Comparison of ENCODE assay signal across 9 mouse cellular contexts in genomic region chr9:57644442-57644943, GRCm38 (mm10). TPM values are rescaled to one million over a fixed set of nuclear protein-coding genes. Genes with fewer than 3 reads are reported as not detected.
DNase-seq lines count a peak whose midpoint lies in the region; ATAC-seq and TF ChIP-seq lines count a peak whose summit lies in the region.
"Had no signal": no experiment of that assay in that cellular context is flagged by ENCODE, and none has a peak within 500 bp of the region (broad histone marks: within the 10 kb centered on the region; RNA-seq: fewer than 3 reads in every experiment).

No protein-coding gene starts in this region.

- H3K9me3 ChIP-seq in heart, embryonic 16.5 days (replicated peaks; ENCODE audit: control insufficient read depth, low read length): no peaks in the 10 kb centered on the region

- H3K4me2 ChIP-seq in heart, embryonic 16.5 days (ENCODE audit: low read depth, low read length): peak overlapping the region; percentile 88

- H3K27ac ChIP-seq in heart, embryonic 16.5 days (ENCODE audit: low read length): peak overlapping the region; percentile 96

- WGBS in lung, adult 2 months: 2% methylated on average over 18 of the region's 18 CpGs
- WGBS in heart, embryonic 16.5 days: 2% methylated on average over 18 of the region's 18 CpGs

- no peak for TF ChIP-seq CTCF in lung, adult 2 months (IDR thresholded peaks at IDR 0.05; ENCODE audit: insufficient read depth, low read length)

- H3K9ac ChIP-seq in heart, embryonic 16.5 days (ENCODE audit: low read length): peak overlapping the region; percentile 98

- peaks cover 25% of the 10 kb centered on the region for H3K4me1 ChIP-seq in lung, adult 2 months (ENCODE audit: control insufficient read depth, insufficient read depth, low read length)
- peaks cover 42% of the 10 kb centered on the region for H3K4me1 ChIP-seq in heart, embryonic 16.5 days (ENCODE audit: control insufficient read depth, insufficient read depth, low read length)

- H3K4me3 ChIP-seq in lung, adult 2 months (replicated peaks; ENCODE audit: extremely low read depth, low read depth, low read length): peak overlapping the region; percentile 93
- peak overlapping the region; percentile 85 for H3K4me3 ChIP-seq in heart, embryonic 16.5 days (ENCODE audit: low read length)

- DNase-seq in lung, adult 2 months: no peak
- DNase-seq in lung, postnatal 10 days: no peak
- DNase-seq in adrenal gland, postnatal 36 days: peak; percentile 55 to 58
- peak; percentile 43 for DNase-seq in lung, postnatal 36 days
- no peak for DNase-seq in frontal cortex, postnatal 10 days (ENCODE audit: low spot score in 2 of 2)
- DNase-seq in right cerebral cortex, postnatal 36 days (ENCODE audit: low spot score in 2 of 2): no peak
- no peak for DNase-seq in cerebellum, adult 18-20 months

- H3K36me3 ChIP-seq in heart, embryonic 16.5 days (ENCODE audit: control insufficient read depth, insufficient read depth): no peaks in the 10 kb centered on the region; the same call in 1 of the 2 replicates

- TF ChIP-seq POLR2A in lung, adult 2 months (IDR thresholded peaks at IDR 0.05; ENCODE audit: borderline replicate concordance, extremely low read depth, low read depth, low read length): 0 out of 2 replicates have a peak, but pooled peaks have one; percentile 12

- no peak for ATAC-seq in heart, embryonic 16.5 days (replicated peaks; ENCODE audit: extremely low read depth, insufficient read depth, low FRiP score)

- no peaks in the 10 kb centered on the region for H3K27me3 ChIP-seq in heart, embryonic 16.5 days (ENCODE audit: control insufficient read depth, insufficient read depth, low read length)

RNA-seq across cellular contexts. Expression of gene Csk, which starts 8.9 kb away (rescaled TPM):
- polyA plus RNA-seq in lung, adult 2 months (2012; rRNA removed): 68.7 and 79.3 TPM in 2 replicates
- total RNA-seq in adrenal gland, postnatal 36 days (2021): 10 to 100 TPM; 61.9 to 92.6 TPM
- polyA plus RNA-seq in heart, embryonic 16.5 days (2015; fragmentation: Nextera tagmentation; extraction: Ambion mirVana): 20.4 and 29.9 TPM in 2 replicates

RNA-seq across cellular contexts. Expression of gene Lman1l, which starts 23.9 kb away (rescaled TPM):
- polyA plus RNA-seq in lung, adult 2 months (2012; rRNA removed): 0.06 and 0.08 TPM in 2 replicates
- not detected for total RNA-seq in adrenal gland, postnatal 36 days (2021)
- 0.11 TPM in 1 of 2 replicates, not detected in the other for polyA plus RNA-seq in heart, embryonic 16.5 days (2015; fragmentation: Nextera tagmentation; extraction: Ambion mirVana)
- total RNA-seq: common myeloid progenitor, adult 5-6 weeks had no signal

RNA-seq across cellular contexts. Expression of gene Cplx3, which starts 38.4 kb away (rescaled TPM):
- not detected in 2 replicates for polyA plus RNA-seq in lung, adult 2 months (2012; rRNA removed)
- not detected for total RNA-seq in adrenal gland, postnatal 36 days (2021)
- polyA plus RNA-seq in heart, embryonic 16.5 days (2015; fragmentation: Nextera tagmentation; extraction: Ambion mirVana): not detected in 2 replicates
- total RNA-seq: common myeloid progenitor, adult 5-6 weeks had no signal

RNA-seq across cellular contexts. Expression of gene Cyp1a2, which starts 39.0 kb away (rescaled TPM):
- 0.23 and 0.44 TPM in 2 replicates for polyA plus RNA-seq in lung, adult 2 months (2012; rRNA removed)
- under 1 TPM in 1 of 2 experiments, not detected in 1; 0.40 TPM for total RNA-seq in adrenal gland, postnatal 36 days (2021)
- polyA plus RNA-seq in heart, embryonic 16.5 days (2015; fragmentation: Nextera tagmentation; extraction: Ambion mirVana): 0.07 TPM in 1 of 2 replicates, not detected in the other
- total RNA-seq: common myeloid progenitor, adult 5-6 weeks had no signal

RNA-seq across cellular contexts. Expression of gene Cyp1a1, which starts 43.2 kb away (rescaled TPM):
- polyA plus RNA-seq in lung, adult 2 months (2012; rRNA removed): 28.8 and 37.7 TPM in 2 replicates
- under 1 TPM in 1 of 2 experiments, not detected in 1; 0.13 TPM for total RNA-seq in adrenal gland, postnatal 36 days (2021)
- not detected in 2 replicates for polyA plus RNA-seq in heart, embryonic 16.5 days (2015; fragmentation: Nextera tagmentation; extraction: Ambion mirVana)

Comparison
In these comparisons a context has a peak if more than half of its experiments do, and no peak if none do; other contexts are left out.
1. DNase-seq: peak in adrenal gland, postnatal 36 days (2 of 2) and lung, postnatal 36 days (single experiment); none in lung, adult 2 months (single experiment), lung, postnatal 10 days (single experiment), frontal cortex, postnatal 10 days (0 of 2), right cerebral cortex, postnatal 36 days (0 of 2) and cerebellum, adult 18-20 months (0 of 2).